Mouse (Mus musculus): Measurements from ENCODE around the gene Gsta2. TPM values are rescaled to one million over a fixed set of nuclear protein-coding genes. Genes with fewer than 3 reads are reported as not detected.
"Not testable (repeated sequence)": the region's sequence is repeated elsewhere in the genome, so short reads cannot be mapped to it uniquely, and the experiment has no call there.

The Gsta2 gene
- polyA plus RNA-seq, 1 experiment from 2014 or later: 0.25 TPM

DNA sequence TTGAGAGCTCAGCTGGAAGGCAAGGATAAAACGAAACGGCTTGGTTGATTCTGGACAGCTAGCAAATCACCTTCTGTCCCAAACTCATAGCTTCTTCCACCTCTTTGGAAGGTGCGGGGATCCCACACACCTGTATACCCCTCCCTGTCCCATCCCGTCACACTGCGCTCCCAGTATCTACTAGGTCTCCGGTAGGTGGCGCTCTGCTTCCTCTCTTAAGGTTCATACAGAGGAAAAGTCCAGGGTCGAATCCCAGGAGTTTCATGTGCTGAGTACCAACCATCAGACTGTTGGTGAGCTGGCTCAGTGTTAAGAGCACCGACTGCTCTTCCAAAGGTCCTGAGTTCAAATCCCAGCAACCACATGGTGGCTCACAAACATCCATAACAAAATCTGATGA lies 2.5 kb upstream of the Gsta2 start:
- H3K36me3 ChIP-seq (ENCODE audit: control insufficient read depth, insufficient read depth): no peaks in the 10 kb centered on the region
- ATAC-seq (ENCODE audit: low read depth): no peak
- H3K4me1 ChIP-seq (ENCODE audit: control insufficient read depth, low read depth, low read length): no peaks in the 10 kb centered on the region
- no peak overlapping the region for H3K27ac ChIP-seq (ENCODE audit: low read length)
- WGBS (ENCODE audit: insufficient replicate concordance): 9% methylated on average over 9 of the region's 9 CpGs
- no peaks in the 10 kb centered on the region for H3K27me3 ChIP-seq (ENCODE audit: control insufficient read depth, insufficient read depth, low read depth, low read length)
- no peak overlapping the region for H3K9ac ChIP-seq (ENCODE audit: low read depth, low read length)
- no peak overlapping the region for H3K4me3 ChIP-seq (ENCODE audit: low read depth, low read length)
- H3K4me2 ChIP-seq (ENCODE audit: low read depth, low read length): no peak overlapping the region
- no peaks in the 10 kb centered on the region for H3K9me3 ChIP-seq (replicated peaks; ENCODE audit: control insufficient read depth, low read length)

DNA sequence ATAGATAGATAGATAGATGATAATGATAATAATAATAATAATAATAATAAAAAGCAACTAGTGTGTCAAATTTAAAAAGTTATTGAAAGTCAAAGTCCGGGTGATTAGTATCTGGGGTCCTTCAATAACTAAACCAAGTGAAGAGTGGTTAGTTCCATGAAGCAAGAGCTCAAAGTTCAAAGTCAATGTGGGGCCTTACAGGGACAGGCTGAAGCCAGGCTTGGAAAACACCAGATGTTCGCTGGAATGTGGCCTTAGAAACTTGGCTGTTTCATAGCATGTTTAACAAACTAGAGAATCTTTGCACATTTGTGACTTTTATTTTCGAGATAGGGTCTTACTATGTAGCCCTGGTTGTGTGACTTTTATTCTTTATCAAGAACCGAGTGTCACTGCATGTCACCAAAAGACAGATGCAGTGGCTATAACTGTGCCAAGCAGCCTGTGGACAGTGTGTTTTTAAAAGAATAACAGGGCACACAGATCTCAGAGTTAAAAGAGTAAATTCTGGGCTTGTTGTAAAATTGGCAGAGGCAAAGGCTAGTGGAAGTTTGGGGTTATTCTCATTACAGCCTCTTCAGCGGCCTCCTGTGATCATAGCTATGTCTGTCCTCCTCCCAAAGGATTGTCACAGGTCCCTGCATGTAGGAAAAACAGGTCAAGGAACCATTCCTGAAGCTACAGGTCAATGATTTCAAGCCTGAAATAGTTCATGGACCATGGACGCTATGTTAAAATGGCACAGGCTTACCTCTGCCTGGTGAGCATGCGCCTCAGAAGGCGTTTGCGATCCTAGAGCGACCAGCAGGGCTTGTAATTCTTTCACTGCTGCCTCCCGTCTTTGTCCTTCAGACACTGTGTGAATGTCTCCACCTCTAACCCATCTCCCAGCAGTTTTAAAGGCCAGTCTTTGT lies 666 bp downstream of the Gsta2 start:
- H3K4me2 ChIP-seq (ENCODE audit: low read depth, low read length): no peak overlapping the region
- 63% methylated on average over 11 of the region's 11 CpGs for WGBS (ENCODE audit: insufficient replicate concordance)
- H3K4me1 ChIP-seq (ENCODE audit: control insufficient read depth, low read depth, low read length): no peaks in the 10 kb centered on the region
- no peaks in the 10 kb centered on the region for H3K36me3 ChIP-seq (ENCODE audit: control insufficient read depth, insufficient read depth)
- no peaks in the 10 kb centered on the region for H3K27me3 ChIP-seq (ENCODE audit: control insufficient read depth, insufficient read depth, low read depth, low read length)
- no peaks in the 10 kb centered on the region for H3K9me3 ChIP-seq (replicated peaks; ENCODE audit: control insufficient read depth, low read length)
- no peak overlapping the region; the same call in 1 of the 2 replicates for H3K27ac ChIP-seq (ENCODE audit: low read length)
- ATAC-seq (ENCODE audit: low read depth): peak; percentile 41; the same call in 1 of the 2 replicates
- no peak overlapping the region for H3K9ac ChIP-seq (ENCODE audit: low read depth, low read length)
- no peak overlapping the region for H3K4me3 ChIP-seq (ENCODE audit: low read depth, low read length)

DNA sequence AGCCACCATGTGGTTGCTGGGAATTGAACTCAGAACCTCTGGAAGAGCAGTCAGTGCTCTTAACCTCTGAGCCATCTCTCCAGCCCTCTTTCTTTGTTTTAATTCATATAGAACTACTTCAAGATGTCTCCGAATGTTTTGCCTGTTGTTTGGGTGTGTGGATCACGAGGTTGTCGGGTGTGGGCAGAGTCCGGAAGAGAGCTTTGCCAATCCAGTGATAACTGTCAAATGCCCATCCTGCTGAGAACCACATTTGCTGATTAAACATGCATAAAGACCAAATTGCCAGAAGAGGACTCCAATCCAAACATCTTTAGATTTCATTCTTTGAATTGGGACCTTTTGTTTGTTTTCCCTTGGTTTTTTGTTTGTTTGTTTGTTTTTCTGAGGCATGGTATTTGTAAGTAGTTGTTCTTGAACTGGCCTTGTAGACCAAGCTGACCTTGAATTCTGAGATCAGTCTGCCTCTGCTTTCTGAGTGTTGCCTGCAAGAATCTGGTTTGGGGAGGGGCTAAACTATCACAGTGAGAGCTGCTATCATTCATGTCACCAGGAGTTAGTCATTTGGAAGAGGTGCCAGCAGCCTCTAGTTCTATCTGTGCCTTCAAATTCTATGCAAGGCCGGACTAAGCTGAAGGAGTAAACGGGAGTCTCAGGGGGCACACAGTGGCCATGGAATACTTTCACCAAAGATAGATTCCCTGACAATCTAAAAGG lies 3.9 kb downstream of the Gsta2 start:
- WGBS (ENCODE audit: insufficient replicate concordance): 49% methylated on average over 6 of the region's 6 CpGs
- Histone ChIP-seq H3K27ac (ENCODE audit: low read length) (no peak overlapping the region), H3K9ac (ENCODE audit: low read depth, low read length) (no peak overlapping the region), H3K4me2 (ENCODE audit: low read depth, low read length) (no peak overlapping the region), H3K4me1 (ENCODE audit: control insufficient read depth, low read depth, low read length) (no peaks in the 10 kb centered on the region), H3K27me3 (ENCODE audit: control insufficient read depth, insufficient read depth, low read depth, low read length) (no peaks in the 10 kb centered on the region), H3K36me3 (ENCODE audit: control insufficient read depth, insufficient read depth) (no peaks in the 10 kb centered on the region), H3K9me3 (replicated peaks; ENCODE audit: control insufficient read depth, low read length) (no peaks in the 10 kb centered on the region), H3K4me3 (ENCODE audit: low read depth, low read length) (no peak overlapping the region)
- ATAC-seq (ENCODE audit: low read depth): no peak

DNA sequence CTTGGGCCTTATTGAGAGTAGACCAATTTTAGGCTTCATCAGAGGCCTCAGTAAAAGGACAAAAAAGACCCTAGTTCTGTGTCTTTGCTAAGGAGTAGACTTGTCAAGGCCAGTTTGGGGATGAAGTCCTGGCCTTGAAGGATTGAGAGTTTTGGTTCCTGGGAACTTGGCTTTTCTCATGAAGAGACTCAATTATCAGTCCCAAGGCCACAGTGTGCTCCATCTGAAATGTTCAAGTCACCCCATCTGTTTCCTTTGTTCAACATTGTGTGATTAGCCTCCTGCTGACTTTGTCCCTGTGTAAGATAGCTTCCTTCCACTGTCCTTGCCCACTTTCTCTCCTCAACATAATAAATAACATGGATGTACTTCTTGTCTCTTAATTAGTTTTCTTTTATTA lies 5.6 kb downstream of the Gsta2 start:
- not testable (repeated sequence) for H3K4me3 ChIP-seq (ENCODE audit: low read depth, low read length); H3K4me2 ChIP-seq (ENCODE audit: low read depth, low read length); H3K36me3 ChIP-seq (ENCODE audit: control insufficient read depth, insufficient read depth); H3K9me3 ChIP-seq (replicated peaks; ENCODE audit: control insufficient read depth, low read length); ATAC-seq (ENCODE audit: low read depth); H3K9ac ChIP-seq (ENCODE audit: low read depth, low read length); H3K27ac ChIP-seq (ENCODE audit: low read length); H3K4me1 ChIP-seq (ENCODE audit: control insufficient read depth, low read depth, low read length); H3K27me3 ChIP-seq (ENCODE audit: control insufficient read depth, insufficient read depth, low read depth, low read length)

DNA sequence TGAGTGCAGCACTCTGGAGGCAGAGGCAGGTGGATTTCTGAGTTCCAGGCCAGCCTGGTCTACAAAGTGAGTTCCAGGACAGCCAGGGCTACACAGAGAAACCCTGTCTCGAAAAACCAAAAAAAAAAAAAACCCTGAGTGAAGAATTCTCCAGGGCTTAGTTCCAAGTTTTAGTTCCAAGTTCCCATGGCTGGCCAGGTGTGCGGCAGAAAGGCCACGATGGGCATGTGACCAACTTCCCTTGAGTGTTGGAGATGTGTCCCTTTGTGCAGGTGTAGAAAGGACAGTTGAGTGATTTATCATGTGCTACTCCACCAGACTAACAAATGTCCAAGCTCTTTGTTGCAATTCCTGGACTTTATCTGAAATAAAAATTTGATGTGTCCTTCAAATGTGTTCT lies 6.4 kb downstream of the Gsta2 start:
- not testable (repeated sequence) for H3K9ac ChIP-seq (ENCODE audit: low read depth, low read length); H3K4me3 ChIP-seq (ENCODE audit: low read depth, low read length); H3K27me3 ChIP-seq (ENCODE audit: control insufficient read depth, insufficient read depth, low read depth, low read length); H3K4me1 ChIP-seq (ENCODE audit: control insufficient read depth, low read depth, low read length); ATAC-seq (ENCODE audit: low read depth); H3K9me3 ChIP-seq (replicated peaks; ENCODE audit: control insufficient read depth, low read length); H3K36me3 ChIP-seq (ENCODE audit: control insufficient read depth, insufficient read depth); H3K4me2 ChIP-seq (ENCODE audit: low read depth, low read length); H3K27ac ChIP-seq (ENCODE audit: low read length)
- whole genome bisulfite sequencing (ENCODE audit: insufficient replicate concordance): 67% methylated on average over 3 of the region's 3 CpGs

DNA sequence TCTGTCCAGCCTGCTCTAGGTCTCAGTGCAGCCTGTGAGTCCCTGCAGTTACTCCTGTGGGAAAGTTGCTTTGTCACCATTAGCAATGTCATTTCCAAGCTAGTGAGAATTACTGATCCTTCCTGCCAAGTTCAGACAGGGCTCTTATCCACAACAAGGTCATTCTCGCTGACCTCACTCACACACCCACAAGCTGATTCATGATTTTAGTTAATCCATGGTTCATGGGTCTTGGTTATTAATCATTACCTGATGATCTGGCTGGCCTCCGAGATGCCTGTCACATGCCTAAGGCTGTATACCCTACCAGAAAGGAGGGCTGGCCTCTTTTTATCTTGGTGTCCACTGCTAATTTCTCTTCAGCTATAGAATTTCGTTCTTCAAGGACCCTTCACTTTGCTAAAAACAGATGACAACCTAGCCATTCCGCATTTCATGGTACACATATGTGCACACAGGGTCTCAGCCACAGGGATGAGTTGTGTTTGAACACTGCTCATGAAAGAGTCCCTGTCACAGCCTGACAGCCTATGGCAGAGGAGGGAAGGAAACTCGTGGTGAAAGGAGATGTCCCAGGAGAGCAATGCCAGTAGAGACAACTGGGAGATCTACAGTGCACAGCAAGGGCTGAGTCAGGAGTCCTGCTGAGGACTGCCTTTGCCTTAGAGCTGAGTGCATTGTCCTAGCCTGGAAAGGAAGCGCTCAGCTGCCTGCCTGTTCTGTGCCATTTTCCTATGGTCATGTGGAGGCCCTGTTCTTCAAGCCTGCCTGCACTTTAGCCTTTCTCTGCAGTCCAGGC lies 7.2 kb downstream of the Gsta2 start:
- not testable (repeated sequence) for H3K4me3 ChIP-seq (ENCODE audit: low read depth, low read length); H3K36me3 ChIP-seq (ENCODE audit: control insufficient read depth, insufficient read depth); H3K4me1 ChIP-seq (ENCODE audit: control insufficient read depth, low read depth, low read length); H3K4me2 ChIP-seq (ENCODE audit: low read depth, low read length); H3K27me3 ChIP-seq (ENCODE audit: control insufficient read depth, insufficient read depth, low read depth, low read length); ATAC-seq (ENCODE audit: low read depth); H3K9me3 ChIP-seq (replicated peaks; ENCODE audit: control insufficient read depth, low read length); H3K9ac ChIP-seq (ENCODE audit: low read depth, low read length); H3K27ac ChIP-seq (ENCODE audit: low read length)
- WGBS (ENCODE audit: insufficient replicate concordance): 37% methylated on average over 6 of the region's 6 CpGs

DNA sequence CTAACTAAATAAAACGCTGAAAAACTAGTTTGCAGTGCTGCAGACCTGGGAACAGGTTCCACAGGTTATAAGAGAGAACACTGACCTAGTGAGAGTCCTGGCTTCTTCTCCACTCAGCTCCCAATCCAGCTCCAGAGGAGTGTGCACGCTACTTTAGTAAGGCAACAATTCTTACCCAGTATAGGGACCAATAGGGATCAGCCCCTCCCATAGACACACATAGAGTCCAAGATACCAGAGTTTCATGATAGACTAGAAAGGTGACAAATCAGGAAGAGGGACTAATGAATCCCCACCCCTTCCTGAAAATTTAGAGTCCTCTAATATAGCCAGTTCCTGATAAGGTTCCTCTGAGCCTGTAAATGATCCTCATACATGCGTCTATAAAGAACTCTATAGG lies 8.6 kb downstream of the Gsta2 start:
- 45% methylated on average over 3 of the region's 3 CpGs for WGBS (ENCODE audit: insufficient replicate concordance)
- Histone ChIP-seq H3K27me3 (ENCODE audit: control insufficient read depth, insufficient read depth, low read depth, low read length) (no peaks in the 10 kb centered on the region), H3K9ac (ENCODE audit: low read depth, low read length) (no peak overlapping the region), H3K9me3 (replicated peaks; ENCODE audit: control insufficient read depth, low read length) (no peaks in the 10 kb centered on the region), H3K4me3 (ENCODE audit: low read depth, low read length) (no peak overlapping the region), H3K4me2 (ENCODE audit: low read depth, low read length) (no peak overlapping the region), H3K27ac (ENCODE audit: low read length) (no peak overlapping the region), H3K4me1 (ENCODE audit: control insufficient read depth, low read depth, low read length) (no peaks in the 10 kb centered on the region), H3K36me3 (ENCODE audit: control insufficient read depth, insufficient read depth) (no peaks in the 10 kb centered on the region)
- no peak for ATAC-seq (ENCODE audit: low read depth)

DNA sequence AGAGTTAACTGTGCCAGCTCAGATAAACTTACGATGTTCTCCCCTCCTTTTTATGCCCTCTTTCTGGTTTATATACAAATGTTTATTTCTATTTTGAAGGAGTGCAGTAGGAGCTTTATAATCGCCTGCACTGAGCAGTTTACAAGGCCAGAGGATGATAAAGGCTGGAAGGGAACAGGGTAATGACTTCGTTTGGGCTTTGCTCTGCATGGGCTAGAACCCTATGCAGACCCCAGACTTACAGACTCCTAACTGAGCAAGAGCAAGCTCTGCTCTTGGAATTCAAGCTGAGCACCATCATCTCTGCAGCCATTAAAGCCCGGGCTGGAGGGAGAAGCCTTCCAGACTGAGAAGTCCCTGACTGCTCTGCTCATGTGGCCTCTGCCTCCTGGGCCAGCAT lies 10.4 kb downstream of the Gsta2 start:
- ATAC-seq (ENCODE audit: low read depth); H3K27me3 ChIP-seq (ENCODE audit: control insufficient read depth, insufficient read depth, low read depth, low read length); H3K9ac ChIP-seq (ENCODE audit: low read depth, low read length); H3K4me3 ChIP-seq (ENCODE audit: low read depth, low read length); H3K4me2 ChIP-seq (ENCODE audit: low read depth, low read length); H3K4me1 ChIP-seq (ENCODE audit: control insufficient read depth, low read depth, low read length); H3K36me3 ChIP-seq (ENCODE audit: control insufficient read depth, insufficient read depth); H3K27ac ChIP-seq (ENCODE audit: low read length); H3K9me3 ChIP-seq (replicated peaks; ENCODE audit: control insufficient read depth, low read length): not testable (repeated sequence)
- WGBS (ENCODE audit: insufficient replicate concordance): 40% methylated on average over 4 of the region's 4 CpGs

All from liver, embryonic 16.5 days (tissue).